Mouse (Mus musculus) adrenal gland, adult 8-10 months (tissue): Measurements from ENCODE around the gene Pnmal2. TPM values are rescaled to one million over a fixed set of nuclear protein-coding genes. Genes with fewer than 3 reads are reported as not detected.
"Not testable (repeated sequence)": the region's sequence is repeated elsewhere in the genome, so short reads cannot be mapped to it uniquely, and the experiment has no call there.

Source experiments
- DNase-seq: peaks from one replicate; pipeline ENCODE4 v3.0.0; 2022
- total RNA-seq, 4 experiments: library from RNA; stranded (reverse); gene quantifications; 2 replicates each; pipeline ENCODE4 v1.2.4; 2022

The Pnmal2 gene
- total RNA-seq, 4 experiments from 2014 or later, result 35.2 to 71.0 (median 48.2) TPM

- DNase-seq, result no peak
These were observed 2.2 kb downstream of the Pnmal2 start for GRCm38 (mm10) chr7:16946441-16947348.

- no peak for DNase-seq
These were observed 2.9 kb downstream of the Pnmal2 start for GRCm38 (mm10) chr7:16947349-16947895.

- DNase-seq, result no peak
These were observed 3.5 kb downstream of the Pnmal2 start for GRCm38 (mm10) chr7:16947959-16948361.

- DNase-seq, result no peak
These were observed 4.5 kb downstream of the Pnmal2 start for GRCm38 (mm10) chr7:16948923-16949458.

- DNase-seq, result peak; percentile 53
These were observed 5.7 kb downstream of the Pnmal2 start for GRCm38 (mm10) chr7:16949908-16950841.

- DNase-seq, result peak; percentile 75
These were observed 6.6 kb downstream of the Pnmal2 start for GRCm38 (mm10) chr7:16950861-16951635.

DNA sequence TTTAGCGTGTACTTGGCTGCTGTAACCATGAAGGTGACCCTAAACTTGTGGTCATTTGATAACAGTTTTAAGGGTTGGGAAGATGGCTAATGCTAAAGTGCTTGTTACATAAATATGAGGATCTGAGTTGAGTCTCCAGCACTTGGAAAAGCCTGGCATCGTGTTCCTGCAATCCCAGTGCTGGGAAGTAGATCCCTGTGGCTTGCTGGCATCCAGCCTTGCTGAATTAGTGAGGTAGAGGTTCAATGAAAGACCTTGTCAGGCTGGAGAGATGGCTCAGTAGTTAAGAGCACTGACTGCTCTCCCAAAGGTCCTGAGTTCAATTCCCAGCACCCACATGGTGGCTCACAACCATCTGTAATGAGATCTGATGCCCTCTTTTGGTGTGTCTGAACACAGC is 9.3 kb downstream of the Pnmal2 start:
- not testable (repeated sequence) for DNase-seq

GRCm38 (mm10) chr7:16955712-16956111 is 11.2 kb downstream of the Pnmal2 start:
- no peak for DNase-seq

GRCm38 (mm10) chr7:16956410-16957265 is 12.2 kb downstream of the Pnmal2 start:
- DNase-seq, result no peak

GRCm38 (mm10) chr7:16959539-16960187 is 15.2 kb downstream of the Pnmal2 start, which contains the start of gene Pnmal1:
TSS of gene Pnmal1 (plus strand) at chr7:16959679.
- DNase-seq, result peak; percentile 78

DNA sequence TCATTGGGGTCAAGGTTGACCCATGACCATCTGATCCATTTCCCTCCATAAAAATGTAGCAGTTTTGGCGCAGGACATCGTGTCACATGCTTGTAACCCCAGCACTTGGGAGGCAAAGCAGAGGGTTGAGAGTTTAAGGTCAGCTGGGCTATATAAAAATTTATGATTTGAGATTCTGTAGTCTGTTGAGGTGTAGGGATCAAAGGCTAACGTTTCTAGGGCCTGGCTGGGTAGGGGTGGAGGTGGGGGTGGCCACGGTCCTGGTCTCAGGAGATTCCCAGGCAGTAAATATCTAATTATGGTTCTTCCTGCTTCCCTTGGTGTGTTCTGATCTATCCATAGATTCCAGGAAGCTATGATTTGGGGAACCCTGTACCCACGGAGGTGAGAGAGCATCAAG is 17.2 kb downstream of the Pnmal2 start:
- no peak for DNase-seq

GRCm38 (mm10) chr7:16968414-16968813 is 23.9 kb downstream of the Pnmal2 start:
- DNase-seq, result no peak

DNA sequence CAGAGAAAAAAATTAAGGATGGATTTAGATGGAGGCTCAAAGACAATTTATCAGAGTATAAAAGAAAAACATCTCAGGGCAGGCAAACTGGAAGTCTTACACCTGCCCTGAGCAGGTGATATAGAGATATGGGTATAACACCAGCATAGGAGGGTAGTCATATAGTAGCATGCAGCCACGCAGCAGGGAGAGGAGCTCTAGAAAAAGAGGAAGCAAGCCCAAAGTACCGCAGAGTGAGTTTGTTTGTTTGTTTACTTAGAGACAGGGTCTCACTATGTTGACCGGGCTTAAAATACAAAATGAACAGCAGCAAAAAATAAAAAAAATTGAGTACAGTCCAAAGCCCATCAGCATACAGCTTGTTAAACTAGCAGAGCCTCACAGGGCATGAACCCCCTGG is 26.7 kb downstream of the Pnmal2 start:
- no peak for DNase-seq

GRCm38 (mm10) chr7:16974018-16974417 is 29.5 kb downstream of the Pnmal2 start:
- peak; percentile 50 for DNase-seq

GRCm38 (mm10) chr7:16976298-16976697 is 31.8 kb downstream of the Pnmal2 start:
- DNase-seq, result no peak

DNA sequence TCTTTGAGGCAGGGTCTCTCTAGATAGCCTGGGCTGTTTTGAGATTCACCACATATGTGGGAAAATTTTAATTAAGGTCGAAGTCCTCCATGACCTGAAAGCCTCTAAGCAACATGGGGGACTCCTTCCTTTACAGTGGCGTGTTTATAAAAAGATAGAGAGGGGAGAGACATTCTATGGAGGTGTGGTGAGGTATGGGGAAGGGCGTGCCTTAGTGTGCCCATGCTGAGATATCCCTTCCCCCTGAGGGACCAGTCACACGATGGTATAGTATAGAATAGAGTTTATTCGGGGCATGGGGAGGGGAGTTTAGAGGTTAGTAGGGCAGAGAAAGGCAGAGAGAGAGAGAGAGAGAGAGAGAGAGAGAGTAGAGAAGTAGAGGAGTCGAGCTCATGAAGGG is 33.7 kb downstream of the Pnmal2 start:
- DNase-seq, result no peak

- no peak for DNase-seq
These were observed 34.1 kb downstream of the Pnmal2 start for GRCm38 (mm10) chr7:16978593-16978992.

DNA sequence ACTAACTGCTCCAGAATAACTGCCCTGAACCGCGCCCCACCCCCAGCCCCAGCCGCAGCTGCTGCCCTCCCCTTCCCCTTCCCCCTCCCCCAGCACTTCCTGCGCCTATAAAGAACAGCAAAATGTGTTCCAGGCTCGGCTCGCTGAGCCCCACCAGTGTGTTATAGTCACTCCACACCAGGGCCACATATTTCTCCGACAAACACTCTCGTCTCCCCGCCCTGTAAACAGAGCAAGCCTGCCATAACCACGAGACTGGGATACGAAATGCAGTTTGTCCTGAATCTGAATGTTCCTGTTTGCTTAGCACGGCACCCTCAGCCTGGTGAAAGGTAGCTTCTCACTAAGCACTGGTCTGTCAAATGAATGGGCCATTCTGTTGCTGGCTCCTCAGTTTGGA is 35.9 kb downstream of the Pnmal2 start:
- DNase-seq, result no peak

DNA sequence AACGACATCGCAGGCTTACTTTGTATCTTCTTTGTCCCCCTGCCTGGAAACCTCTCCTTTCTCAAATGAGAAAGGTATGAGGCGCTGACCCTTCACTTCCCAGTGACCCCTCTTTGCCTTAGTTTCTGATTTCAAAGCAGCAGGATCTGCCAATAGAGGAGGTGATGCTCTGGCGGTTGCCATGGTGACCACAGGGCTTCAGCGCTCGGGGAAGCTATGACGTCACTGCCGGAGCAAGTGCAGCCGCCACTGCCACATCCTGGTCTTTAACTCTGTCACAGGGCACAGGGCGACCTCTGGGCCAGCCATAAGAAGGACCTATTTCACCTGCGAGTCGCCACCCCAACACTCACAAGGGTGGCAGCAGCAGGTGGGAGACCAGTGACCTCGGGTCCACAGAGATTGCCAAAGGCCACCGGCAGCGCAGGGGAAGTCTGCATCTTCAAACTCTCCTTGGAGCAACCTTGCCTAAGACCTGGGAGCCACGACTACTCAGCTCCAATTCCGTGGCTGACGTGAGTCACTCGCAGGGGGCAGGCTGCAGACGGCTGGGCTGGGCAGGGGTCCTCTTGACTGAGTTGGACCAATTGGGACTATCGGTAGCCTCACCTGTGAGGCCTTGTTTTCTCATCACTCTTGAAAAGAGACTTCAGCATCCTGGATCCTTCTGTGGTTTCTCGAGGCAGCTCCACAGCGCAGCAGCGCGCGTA is 38.5 kb downstream of the Pnmal2 start, which contains the start of gene Gm42372:
Gm42372 (plus strand) TSS at position 228 of the 710 bp plus-strand sequence.
- no peak for DNase-seq
